Mouse (Mus musculus) forebrain, embryonic 14.5 days (tissue): ENCODE results near the gene 1700029J07Rik. TPM values are rescaled to one million over a fixed set of nuclear protein-coding genes. Genes with fewer than 3 reads are reported as not detected.

Source experiments
- ATAC-seq: fragments of 200-750 bp; cut with Nextera tagmentation; 2 replicates; pipeline ENCODE4 v1.8.0; 2017; ENCODE audit warnings: mild to moderate bottlenecking, moderate library complexity
- DNase-seq: peaks from one replicate; pipeline ENCODE4 v3.0.0-alpha.2; 2015; ENCODE audit warnings: low spot score
- H3K27ac ChIP-seq: fragments of 300-500 bp; sonication (generic); 2 replicates; pipeline ENCODE4 v1.5.1; 2014; ENCODE audit warnings: low read depth, mild to moderate bottlenecking, control low read depth, low read length, moderate library complexity
- H3K27me3 ChIP-seq: fragments of 300-500 bp; sonication (generic); replicated peaks from 2 replicates; pipeline ENCODE4 v1.6.1; 2014; ENCODE audit warnings: low read length, control low read depth, mixed read lengths; ENCODE audit not compliant: control insufficient read depth, insufficient read depth
- H3K36me3 ChIP-seq: fragments of 300-500 bp; sonication (generic); 2 replicates; pipeline ENCODE4 v1.6.1; 2014; ENCODE audit warnings: low read length, control low read depth; ENCODE audit not compliant: control insufficient read depth, insufficient read depth
- H3K4me1 ChIP-seq: fragments of 300-500 bp; sonication (generic); 2 replicates; pipeline ENCODE4 v1.6.1; 2014; ENCODE audit warnings: antibody characterized with exemption, low read length, control low read depth; ENCODE audit not compliant: control insufficient read depth, insufficient read depth
- H3K4me2 ChIP-seq: fragments of 300-500 bp; sonication (generic); 2 replicates; pipeline ENCODE4 v1.6.1; 2014; ENCODE audit warnings: mild to moderate bottlenecking, control low read depth, low read length
- H3K4me3 ChIP-seq: fragments of 300-500 bp; sonication (generic); 2 replicates; pipeline ENCODE4 v1.5.1; 2014; ENCODE audit warnings: low read depth, low read length, control low read depth
- H3K9ac ChIP-seq: fragments of 300-500 bp; sonication (generic); 2 replicates; pipeline ENCODE4 v1.6.1; 2014; ENCODE audit warnings: mild to moderate bottlenecking, low read length, control low read depth, moderate library complexity
- H3K9me3 ChIP-seq: fragments of 300-500 bp; sonication (generic); replicated peaks from 2 replicates; pipeline ENCODE4 v1.6.1; 2016; ENCODE audit warnings: low read length, control low read depth, mixed read lengths; ENCODE audit not compliant: control insufficient read depth
- WGBS: fragments of 180-500 bp; shearing (Covaris S2); extraction: QIAGEN DNeasy Blood & Tissue Kit; methylation state at CpG from one replicate; pipeline ENCODE4 v1.1.7; 2014; 5-methylcytosine and 5-hydroxymethylcytosine counted together
- polyA plus RNA-seq: library from polyadenylated mRNA; unstranded; fragments of >200 nt; fragmentation: Nextera tagmentation; extraction: Ambion mirVana; gene quantifications from 2 replicates; pipeline ENCODE4 v1.2.1, GENCODE M21; 2014

Gene 1700029J07Rik
- polyA plus RNA-seq, 1 experiment from 2014 or later = 1.9 TPM

DNA sequence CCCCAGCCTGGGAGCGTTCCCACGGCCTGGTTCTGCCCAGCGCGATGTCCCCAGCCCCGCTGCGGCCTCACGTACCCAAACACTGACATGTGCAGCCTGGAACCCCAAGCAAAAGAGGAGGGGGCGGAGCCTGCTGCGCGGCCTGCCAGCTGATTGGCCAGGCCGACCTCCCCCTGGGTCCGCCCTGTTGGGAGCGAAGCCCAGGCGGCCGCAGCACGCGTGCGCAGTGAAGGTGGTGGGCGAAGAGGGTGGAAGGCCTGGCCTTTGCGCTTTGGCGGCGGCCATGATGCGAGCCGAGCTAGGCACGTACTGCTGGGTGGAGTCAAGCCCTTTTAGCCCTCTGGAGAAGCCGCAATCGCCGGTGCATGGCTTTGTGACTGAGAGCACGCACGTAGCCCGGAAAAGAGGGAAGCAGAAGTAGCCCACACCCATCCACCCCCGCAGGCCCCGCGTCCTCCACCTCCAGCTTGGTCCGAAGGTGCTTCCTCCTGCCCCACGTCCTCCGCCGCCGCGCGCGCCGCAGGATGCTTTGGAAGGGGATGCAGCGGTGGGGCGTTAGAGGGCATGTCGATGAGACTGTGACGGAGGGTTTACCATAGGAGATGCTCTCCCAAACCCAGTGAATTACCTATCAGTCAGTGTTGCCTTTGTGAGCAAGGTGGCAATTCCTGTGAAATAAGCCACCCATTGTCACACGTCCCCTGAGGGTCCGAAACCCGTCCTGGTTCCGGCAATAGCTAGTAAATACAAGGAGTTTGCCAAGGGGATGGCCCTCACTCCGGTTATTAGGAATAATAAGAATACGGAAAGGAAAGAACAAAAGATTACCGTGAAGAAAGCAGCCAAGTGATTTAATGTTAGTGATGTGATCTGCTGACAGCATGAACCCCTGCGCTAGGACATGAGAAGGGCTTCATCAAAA, 25.0 kb upstream of the 1700029J07Rik start:
- WGBS = 4% methylated on average over 54 of the region's 55 CpGs
- ATAC-seq = peak; percentile 99
- H3K4me3 ChIP-seq = peak overlapping the region; percentile 52
- peaks cover 23% of the 10 kb centered on the region for H3K36me3 ChIP-seq
- peak overlapping the region; percentile 90 for H3K9ac ChIP-seq
- H3K9me3 ChIP-seq = no peaks in the 10 kb centered on the region
- DNase-seq = peak; percentile 98
- H3K4me1 ChIP-seq = peaks cover 4% of the 10 kb centered on the region; the same call in 1 of the 2 replicates
- peak overlapping the region; percentile 98 for H3K27ac ChIP-seq
- no peaks in the 10 kb centered on the region for H3K27me3 ChIP-seq
- H3K4me2 ChIP-seq = peak overlapping the region; percentile 83

DNA sequence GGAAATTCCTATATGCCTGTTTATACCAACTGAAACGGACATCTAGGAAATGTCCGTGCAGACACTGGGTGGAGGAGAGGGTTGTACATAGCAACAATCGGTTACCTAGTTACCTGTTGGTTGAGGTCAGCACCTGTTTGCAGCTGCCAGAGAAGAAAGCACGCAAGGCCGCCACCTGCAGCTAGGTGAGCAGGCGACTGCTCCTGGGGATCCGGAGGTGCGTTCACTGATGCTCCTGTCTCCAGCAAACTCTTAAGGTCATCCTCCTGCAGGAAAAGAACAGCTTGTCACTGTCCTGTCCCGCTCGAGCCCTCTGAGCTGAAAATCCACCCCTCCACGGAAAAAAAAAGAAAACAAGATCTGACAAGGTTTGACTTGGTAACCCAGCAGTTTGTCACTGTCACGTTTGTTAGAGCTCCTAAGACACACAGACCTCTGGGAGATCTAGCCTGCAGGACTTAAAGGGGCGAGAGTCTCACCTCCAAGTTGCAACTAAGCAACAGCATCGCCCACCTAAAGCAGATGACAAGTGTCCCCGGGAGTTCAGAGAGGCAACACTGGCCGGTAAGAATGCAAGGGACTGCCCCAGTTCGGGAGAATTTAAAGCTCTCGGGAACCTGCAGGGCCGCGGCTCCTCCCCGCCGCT, 24.2 kb upstream of the 1700029J07Rik start, which contains the start of gene Lrp2bp:
TSS of gene Lrp2bp (plus strand) at position 166 of the 646 bp plus-strand sequence.
- H3K9me3 ChIP-seq = no peaks in the 10 kb centered on the region
- peaks cover 4% of the 10 kb centered on the region; the same call in 1 of the 2 replicates for H3K4me1 ChIP-seq
- 3% methylated on average over 22 of the region's 22 CpGs for WGBS
- peak within 1 kb of the TSS; percentile 52 for H3K4me3 ChIP-seq
- H3K27me3 ChIP-seq = no peaks in the 10 kb centered on the region
- ATAC-seq (no peak), DNase-seq (no peak)
- peak within 1 kb of the TSS; percentile 83 for H3K4me2 ChIP-seq
- peak within 1 kb of the TSS; percentile 90 for H3K9ac ChIP-seq
- H3K36me3 ChIP-seq = peaks cover 23% of the 10 kb centered on the region
- peak within 1 kb of the TSS; percentile 98 for H3K27ac ChIP-seq

DNA sequence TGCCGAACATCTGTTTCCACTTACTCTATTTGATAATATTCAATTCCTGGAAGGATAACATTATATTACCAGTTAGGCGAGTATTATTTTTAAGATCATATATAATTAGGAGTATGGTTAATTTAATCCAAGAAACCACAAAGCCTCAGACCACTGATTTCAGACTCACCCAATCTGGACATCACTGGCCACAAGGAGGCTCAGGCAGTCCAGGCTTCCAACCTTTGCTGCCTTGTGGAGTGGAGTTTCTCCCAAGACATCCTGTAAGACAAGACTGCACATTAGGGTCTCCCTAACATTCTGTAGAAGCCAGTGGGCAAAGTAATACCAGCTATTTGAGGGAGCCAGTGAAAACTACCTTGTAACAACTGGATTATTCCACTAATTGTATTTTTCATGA, 23.2 kb upstream of the 1700029J07Rik start:
- DNase-seq (no peak), ATAC-seq (no peak)
- Histone ChIP-seq H3K9ac (no peak overlapping the region), H3K4me3 (no peak overlapping the region), H3K4me2 (no peak overlapping the region), H3K4me1 (peaks cover 4% of the 10 kb centered on the region; the same call in 1 of the 2 replicates), H3K27ac (no peak overlapping the region), H3K27me3 (no peaks in the 10 kb centered on the region), H3K36me3 (peaks cover 28% of the 10 kb centered on the region), H3K9me3 (no peaks in the 10 kb centered on the region)
- 87% methylated on average over 2 of the region's 2 CpGs for WGBS

DNA sequence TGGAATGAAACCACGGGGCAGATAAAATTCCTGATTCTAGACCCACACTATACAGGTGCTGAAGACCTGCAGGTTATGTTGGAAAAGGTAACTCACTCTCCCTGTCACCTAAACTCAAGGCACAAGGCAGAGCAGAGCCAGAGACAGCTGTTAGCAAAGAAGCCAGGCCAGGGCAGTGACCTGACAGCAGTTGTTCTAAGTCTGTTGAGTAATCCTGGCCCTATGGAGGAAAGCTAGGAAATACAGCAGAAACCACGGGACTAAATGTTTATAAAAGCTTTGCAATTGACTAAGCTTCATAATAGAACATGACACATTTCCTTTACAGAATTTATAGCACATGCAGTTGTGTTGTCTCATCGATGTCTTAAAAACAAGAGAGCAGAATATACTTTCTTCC, 20.5 kb upstream of the 1700029J07Rik start:
- DNase-seq = no peak
- Histone ChIP-seq H3K4me1 (peaks cover 4% of the 10 kb centered on the region; the same call in 1 of the 2 replicates), H3K27me3 (no peaks in the 10 kb centered on the region), H3K4me2 (no peak overlapping the region), H3K36me3 (peaks cover 32% of the 10 kb centered on the region), H3K9ac (no peak overlapping the region), H3K27ac (no peak overlapping the region), H3K9me3 (no peaks in the 10 kb centered on the region), H3K4me3 (no peak overlapping the region)
- ATAC-seq = no peak
- 95% methylated on average over 3 of the region's 3 CpGs for WGBS

DNA sequence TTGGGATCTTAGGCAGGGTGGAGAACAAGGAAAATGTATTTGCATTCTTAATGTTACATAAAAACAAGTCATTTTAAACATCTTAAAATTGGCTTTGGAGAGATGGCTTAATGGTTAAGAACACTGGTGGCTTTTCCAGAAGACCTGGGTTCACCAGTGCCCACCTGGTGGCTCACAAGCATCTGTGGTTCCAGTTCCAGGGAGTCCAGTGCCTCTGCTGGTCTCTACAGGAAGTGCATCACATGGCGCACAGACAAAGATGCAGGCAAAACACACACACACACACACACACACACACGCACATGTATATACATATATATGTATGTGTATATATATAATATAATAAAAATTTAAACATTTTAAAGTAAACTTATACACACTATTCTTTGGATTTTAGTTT, 19.1 kb upstream of the 1700029J07Rik start:
- Histone ChIP-seq H3K4me2 (no peak overlapping the region), H3K36me3 (peaks cover 38% of the 10 kb centered on the region), H3K27ac (no peak overlapping the region), H3K9me3 (no peaks in the 10 kb centered on the region), H3K4me3 (no peak overlapping the region), H3K4me1 (peaks cover 2% of the 10 kb centered on the region; the same call in 1 of the 2 replicates), H3K9ac (no peak overlapping the region), H3K27me3 (no peaks in the 10 kb centered on the region)
- ATAC-seq (no peak), DNase-seq (no peak)
- 91% methylated on average over 2 of the region's 2 CpGs for WGBS

DNA sequence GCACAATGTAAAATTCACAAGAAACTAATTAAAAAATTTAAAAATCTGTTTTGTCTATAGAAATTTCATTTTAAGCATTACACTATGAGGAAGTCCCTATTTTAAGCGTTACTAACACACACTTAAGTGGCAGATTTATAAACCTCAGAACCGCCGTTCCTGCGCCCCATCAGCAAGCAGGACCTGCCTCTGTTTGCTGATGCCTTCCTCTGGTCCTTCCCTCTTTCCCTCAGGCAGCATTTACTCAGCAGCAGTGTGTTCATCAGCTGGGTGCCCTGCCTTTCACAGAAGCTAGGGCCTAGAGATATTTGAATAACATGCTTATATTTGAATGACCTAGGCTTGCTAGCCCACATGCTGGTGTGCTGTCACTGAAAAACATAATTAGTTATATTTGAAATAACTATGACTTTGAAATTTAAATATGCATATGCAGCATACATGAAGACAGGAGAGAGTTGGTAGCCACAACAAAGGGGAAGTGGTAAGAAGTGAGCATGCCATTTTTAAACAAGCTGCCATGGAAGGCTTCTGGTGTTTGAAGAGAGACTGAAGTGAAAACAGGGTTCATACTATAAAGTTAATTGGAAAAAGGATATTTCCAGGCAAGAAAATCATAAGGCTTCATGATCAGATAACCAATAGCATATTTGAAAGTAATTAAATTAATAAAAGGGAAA, 15.7 kb upstream of the 1700029J07Rik start:
- Histone ChIP-seq H3K9ac (no peak overlapping the region), H3K4me1 (no peaks in the 10 kb centered on the region), H3K4me2 (no peak overlapping the region), H3K4me3 (no peak overlapping the region), H3K36me3 (peaks cover 34% of the 10 kb centered on the region), H3K27me3 (no peaks in the 10 kb centered on the region), H3K27ac (no peak overlapping the region), H3K9me3 (no peaks in the 10 kb centered on the region)
- WGBS = 93% methylated on average over 4 of the region's 4 CpGs
- ATAC-seq = no peak
- DNase-seq = no peak

DNA sequence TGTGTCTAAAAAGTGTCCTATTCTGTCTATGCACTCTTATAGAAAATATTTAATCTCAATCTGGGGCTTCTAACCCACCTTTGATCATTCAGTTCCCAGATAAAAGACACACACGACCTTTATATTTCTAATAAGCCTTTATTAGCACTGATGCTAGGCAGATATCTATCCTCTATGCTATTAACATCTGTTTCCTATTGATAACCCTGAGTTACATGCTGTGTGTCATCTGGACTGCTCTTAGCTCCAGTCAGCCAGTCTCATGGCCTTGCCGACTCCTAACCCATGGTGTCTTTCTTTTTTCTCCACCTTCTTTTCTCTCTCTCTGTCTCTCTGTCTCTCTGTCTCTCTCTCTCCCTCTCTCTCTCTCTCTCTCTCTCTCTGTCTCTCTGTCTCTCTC, 13.1 kb upstream of the 1700029J07Rik start:
- Histone ChIP-seq H3K27ac (no peak overlapping the region), H3K9ac (no peak overlapping the region), H3K27me3 (no peaks in the 10 kb centered on the region), H3K9me3 (no peaks in the 10 kb centered on the region), H3K36me3 (peaks cover 32% of the 10 kb centered on the region), H3K4me2 (no peak overlapping the region), H3K4me1 (no peaks in the 10 kb centered on the region), H3K4me3 (no peak overlapping the region)
- ATAC-seq (no peak), DNase-seq (no peak)
- 65% methylated on average over 2 of the region's 2 CpGs for WGBS

- no peak for DNase-seq
- ATAC-seq = no peak
- 85% methylated on average over 3 of the region's 3 CpGs for WGBS
Observed at GRCm38 (mm10) chr8:45986665-45987064, 11.6 kb upstream of the 1700029J07Rik start.

More at GRCm38 (mm10) chr8:45986665-45987064, 11.6 kb upstream of the 1700029J07Rik start:
- no peak overlapping the region for H3K27ac ChIP-seq
- H3K4me3 ChIP-seq = no peak overlapping the region
- no peaks in the 10 kb centered on the region for H3K9me3 ChIP-seq
- H3K9ac ChIP-seq = no peak overlapping the region
- no peaks in the 10 kb centered on the region for H3K4me1 ChIP-seq
- no peak overlapping the region for H3K4me2 ChIP-seq
- no peaks in the 10 kb centered on the region for H3K27me3 ChIP-seq
- peaks cover 33% of the 10 kb centered on the region for H3K36me3 ChIP-seq
